Mouse (Mus musculus) thymus, postnatal 25 days (tissue): ENCODE results near the gene Nsa2.

Experiments
- DNase-seq: peaks from one replicate; pipeline ENCODE4 v3.0.0; 2022

The Nsa2 gene

DNA sequence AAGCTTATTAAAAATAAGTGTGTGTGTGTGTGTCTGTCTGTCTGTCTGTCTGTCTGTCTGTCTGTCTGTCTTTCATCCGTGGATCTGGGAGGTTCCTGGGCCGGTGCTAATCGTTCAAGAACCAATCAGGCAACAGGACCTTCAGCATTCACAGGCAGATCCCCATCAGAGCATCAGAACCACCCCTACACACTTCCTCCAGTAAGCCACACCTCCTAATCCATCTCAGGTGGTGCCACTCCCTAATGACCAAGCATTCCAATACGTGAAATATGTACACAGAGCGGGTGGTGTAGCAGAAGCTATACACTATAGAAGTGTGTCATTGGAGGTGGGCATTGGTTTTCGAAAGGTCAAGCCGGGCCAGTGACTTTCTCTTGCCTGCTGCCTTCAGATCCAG lies 55.3 kb downstream of the Nsa2 start:
- no peak for DNase-seq

GRCm38 (mm10) chr13:97080615-97081014 lies 57.1 kb downstream of the Nsa2 start:
- no peak for DNase-seq

DNA sequence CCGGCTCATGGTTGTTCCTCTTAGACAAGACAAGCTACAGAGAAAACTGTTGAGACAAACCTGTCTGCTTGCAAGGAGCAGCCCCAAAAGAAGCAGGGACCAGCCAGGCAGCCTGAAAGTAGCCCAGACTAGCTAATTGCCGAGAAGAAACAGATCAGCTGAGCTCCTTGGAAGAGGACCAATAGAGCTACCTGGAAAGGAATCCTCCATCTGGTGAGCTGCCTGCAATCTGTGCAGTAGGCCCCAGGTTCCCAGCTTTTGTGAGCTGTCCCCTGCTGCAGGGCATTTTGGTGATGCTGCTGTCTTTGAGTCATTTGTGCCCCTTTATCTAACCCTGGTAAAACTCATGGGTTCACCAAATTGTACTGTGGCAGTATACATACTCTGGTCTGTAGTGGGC lies 57.5 kb downstream of the Nsa2 start:
- DNase-seq = no peak
